Mouse (Mus musculus): ENCODE data around the gene Cpsf4. TPM values are rescaled to one million over a fixed set of nuclear protein-coding genes. Genes with fewer than 3 reads are reported as not detected.
"Not testable (repeated sequence)": the region's sequence is repeated elsewhere in the genome, so short reads cannot be mapped to it uniquely, and the experiment has no call there.

The Cpsf4 gene
- polyA plus RNA-seq, 1 experiment: 7.7 TPM

- no peak overlapping the region for H3K4me3 ChIP-seq (ENCODE audit: insufficient read depth, low read depth, low read length)
- H3K27ac ChIP-seq (replicated peaks; ENCODE audit: low read depth, low read length): no peak overlapping the region
Measured at GRCm38 (mm10) chr5:145226453-145226852, 59.4 kb downstream of the Cpsf4 start.

GRCm38 (mm10) chr5:145229283-145229682 is 62.3 kb downstream of the Cpsf4 start:
- not testable (repeated sequence) for H3K4me1 ChIP-seq (ENCODE audit: control insufficient read depth, insufficient read depth, insufficient read length, low read length); H3K27ac ChIP-seq (replicated peaks; ENCODE audit: low read depth, low read length); H3K4me3 ChIP-seq (ENCODE audit: insufficient read depth, low read depth, low read length)

More at GRCm38 (mm10) chr5:145226453-145226852, 59.4 kb downstream of the Cpsf4 start:
- peaks cover 2% of the 10 kb centered on the region; the same call in 1 of the 2 replicates for H3K4me1 ChIP-seq (ENCODE audit: control insufficient read depth, insufficient read depth, insufficient read length, low read length)

- Histone ChIP-seq H3K27ac (replicated peaks; ENCODE audit: low read depth, low read length) (peak overlapping the region; percentile 98), H3K4me1 (ENCODE audit: control insufficient read depth, insufficient read depth, insufficient read length, low read length) (peaks cover 2% of the 10 kb centered on the region; the same call in 1 of the 2 replicates), H3K4me3 (ENCODE audit: insufficient read depth, low read depth, low read length) (no peak overlapping the region)
Measured at GRCm38 (mm10) chr5:145230641-145231040, 63.6 kb downstream of the Cpsf4 start.

GRCm38 (mm10) chr5:145231367-145231871 is 64.4 kb downstream of the Cpsf4 start, which contains the start of gene Zfp655:
Zfp655 (plus strand) TSS chr5:145231715.
- H3K4me3 ChIP-seq (ENCODE audit: insufficient read depth, low read depth, low read length): peak within 1 kb of the TSS; percentile 84
- peak within 1 kb of the TSS; percentile 98 for H3K27ac ChIP-seq (replicated peaks; ENCODE audit: low read depth, low read length)
- peaks cover 2% of the 10 kb centered on the region; the same call in 1 of the 2 replicates for H3K4me1 ChIP-seq (ENCODE audit: control insufficient read depth, insufficient read depth, insufficient read length, low read length)

Other genes with a start within 250 kb of the Cpsf4 start
- gene Smurf1, start 201.4 kb upstream of the Cpsf4 start, polyA plus RNA-seq (2012; ENCODE audit: insufficient read depth, insufficient read length, missing spikeins): 12.2 and 15.7 TPM in 2 replicates
- not detected in 2 replicates for gene Gm4871, start 134.5 kb upstream of the Cpsf4 start, polyA plus RNA-seq (2012; ENCODE audit: insufficient read depth, insufficient read length, missing spikeins)
- gene 1700018F24Rik, start 124.2 kb upstream of the Cpsf4 start, polyA plus RNA-seq (2012; ENCODE audit: insufficient read depth, insufficient read length, missing spikeins): not detected in 2 replicates
- gene Arpc1a, start 83.4 kb upstream of the Cpsf4 start, polyA plus RNA-seq (2012; ENCODE audit: insufficient read depth, insufficient read length, missing spikeins): 91.1 and 112 TPM in 2 replicates
- gene Kpna7, start 83.2 kb upstream of the Cpsf4 start, polyA plus RNA-seq (2012; ENCODE audit: insufficient read depth, insufficient read length, missing spikeins): not detected in 2 replicates
- 77.2 and 84.9 TPM in 2 replicates for gene Arpc1b, start 53.0 kb upstream of the Cpsf4 start, polyA plus RNA-seq (2012; ENCODE audit: insufficient read depth, insufficient read length, missing spikeins)
- 75.0 and 96.2 TPM in 2 replicates for gene Pdap1, start 27.0 kb upstream of the Cpsf4 start, polyA plus RNA-seq (2012; ENCODE audit: insufficient read depth, insufficient read length, missing spikeins)
- 116 and 156 TPM in 2 replicates for gene Bud31, start 26.9 kb upstream of the Cpsf4 start, polyA plus RNA-seq (2012; ENCODE audit: insufficient read depth, insufficient read length, missing spikeins)
- gene Ptcd1, start 105 bp upstream of the Cpsf4 start, polyA plus RNA-seq (2012; ENCODE audit: insufficient read depth, insufficient read length, missing spikeins): 17.8 and 18.9 TPM in 2 replicates
- gene Atp5j2, start 24.8 kb downstream of the Cpsf4 start, polyA plus RNA-seq (2012; ENCODE audit: insufficient read depth, insufficient read length, missing spikeins): 3,242 and 3,801 TPM in 2 replicates
- 5.2 and 8.1 TPM in 2 replicates for gene Zkscan14, start 34.7 kb downstream of the Cpsf4 start, polyA plus RNA-seq (2012; ENCODE audit: insufficient read depth, insufficient read length, missing spikeins)
- gene Zkscan5, start 37.3 kb downstream of the Cpsf4 start, polyA plus RNA-seq (2012; ENCODE audit: insufficient read depth, insufficient read length, missing spikeins): 9.5 and 10.1 TPM in 2 replicates
- gene Zfp655, start 64.5 kb downstream of the Cpsf4 start, polyA plus RNA-seq (2012; ENCODE audit: insufficient read depth, insufficient read length, missing spikeins): 27.5 and 33.7 TPM in 2 replicates
- 2.7 and 4.0 TPM in 2 replicates for gene Zscan25, start 113.3 kb downstream of the Cpsf4 start, polyA plus RNA-seq (2012; ENCODE audit: insufficient read depth, insufficient read length, missing spikeins)
- not detected in 2 replicates for gene Cyp3a57, start 178.1 kb downstream of the Cpsf4 start, polyA plus RNA-seq (2012; ENCODE audit: insufficient read depth, insufficient read length, missing spikeins)

Measured in brown adipose tissue, adult 24 weeks (tissue).